Mouse (Mus musculus) cerebellum, adult 2 months (tissue): ENCODE measurements around the gene Mroh2a. TPM values are rescaled to one million over a fixed set of nuclear protein-coding genes. Genes with fewer than 3 reads are reported as not detected.

Experiments
- DNase-seq, 2 experiments: peaks; one replicate each; pipeline ENCODE4 v3.0.0; 2021
- H3K27ac ChIP-seq: fragments of 200-500 bp; 2 replicates; pipeline ENCODE4 v1.5.1; 2012; ENCODE audit warnings: low read length, control low read depth, inconsistent platforms; ENCODE audit not compliant: insufficient read depth
- H3K27me3 ChIP-seq: fragments of 200-500 bp; 2 replicates; pipeline ENCODE4 v1.6.1; 2012; ENCODE audit warnings: inconsistent platforms, mild to moderate bottlenecking, low read length, moderate library complexity; ENCODE audit not compliant: control insufficient read depth, insufficient read depth
- H3K4me1 ChIP-seq: fragments of 200-500 bp; 2 replicates; pipeline ENCODE4 v1.6.1; 2011; ENCODE audit warnings: low read length; ENCODE audit not compliant: control insufficient read depth, insufficient read depth
- H3K4me3 ChIP-seq: fragments of 200-500 bp; replicated peaks from 2 replicates; pipeline ENCODE3; 2011; ENCODE audit warnings: mild to moderate bottlenecking, low read depth, low read length, control low read depth; ENCODE audit not compliant: insufficient read depth
- CTCF ChIP-seq: fragments of 200-500 bp; IDR thresholded peaks from 2 replicates; pipeline ENCODE4 v1.5.1; 2011; ENCODE audit warnings: low read depth, mild to moderate bottlenecking, control low read depth, low read length, moderate library complexity, borderline replicate concordance; ENCODE audit not compliant: insufficient read depth
- POLR2A ChIP-seq: fragments of 200-500 bp; IDR thresholded peaks from 2 replicates; pipeline ENCODE4 v1.6.1; 2011; ENCODE audit warnings: low read length, control low read depth, borderline replicate concordance; ENCODE audit not compliant: insufficient read depth
- WGBS: fragments of 180-500 bp; shearing (Covaris S2); methylation state at CpG from one replicate; pipeline ENCODE4 v1.1.7; 2018; 5-methylcytosine and 5-hydroxymethylcytosine counted together
- polyA plus RNA-seq: library from polyadenylated mRNA; depleted of rRNA; stranded (reverse); fragments of >200 nt; gene quantifications from 2 replicates; pipeline ENCODE4 v1.2.3, GENCODE M21; 2012

The Mroh2a gene
- polyA plus RNA-seq, 1 experiment, result 0.25 TPM

GRCm38 (mm10) chr1:88274371-88275077, 47.7 kb downstream of the Mroh2a start:
- 66% methylated on average over 11 of the region's 11 CpGs for WGBS
- H3K4me3 ChIP-seq, result no peak overlapping the region
- H3K4me1 ChIP-seq, result no peaks in the 10 kb centered on the region; the same call in 1 of the 2 replicates
- no peaks in the 10 kb centered on the region for H3K27me3 ChIP-seq
- H3K27ac ChIP-seq, result no peak overlapping the region
- DNase-seq, result peak in 1 of 2 experiments; percentile 54
- TF ChIP-seq CTCF (no peak), POLR2A (no peak)

GRCm38 (mm10) chr1:88275078-88275680, 48.4 kb downstream of the Mroh2a start:
- WGBS, result 67% methylated on average over 13 of the region's 13 CpGs
- Histone ChIP-seq H3K27me3 (no peaks in the 10 kb centered on the region), H3K4me3 (no peak overlapping the region), H3K27ac (no peak overlapping the region), H3K4me1 (no peaks in the 10 kb centered on the region; the same call in 1 of the 2 replicates)
- peak in 1 of 2 experiments; percentile 8 for DNase-seq
- TF ChIP-seq CTCF, result no peak
- no peak for TF ChIP-seq POLR2A

GRCm38 (mm10) chr1:88275698-88276523, 49.1 kb downstream of the Mroh2a start:
- H3K27ac ChIP-seq, result no peak overlapping the region
- WGBS, result 56% methylated on average over 13 of the region's 13 CpGs
- no peaks in the 10 kb centered on the region for H3K27me3 ChIP-seq
- H3K4me1 ChIP-seq, result no peaks in the 10 kb centered on the region; the same call in 1 of the 2 replicates
- DNase-seq, result peak in 1 of 2 experiments; percentile 24
- no peak overlapping the region for H3K4me3 ChIP-seq
- TF ChIP-seq CTCF (no peak), POLR2A (no peak)

- 15% methylated on average over 10 of the region's 10 CpGs for WGBS
- TF ChIP-seq CTCF (no peak), POLR2A (no peak)
- Histone ChIP-seq H3K4me1 (no peaks in the 10 kb centered on the region; the same call in 1 of the 2 replicates), H3K4me3 (peak overlapping the region; percentile 64), H3K27ac (no peak overlapping the region), H3K27me3 (no peaks in the 10 kb centered on the region)
- no peak for DNase-seq
These were observed 49.8 kb downstream of the Mroh2a start for GRCm38 (mm10) chr1:88276524-88277097.

GRCm38 (mm10) chr1:88277098-88277817, 50.5 kb downstream of the Mroh2a start, which contains the start of the genes Hjurp and Trpm8:
Gene Hjurp (minus strand): TSS chr1:88277633.
Gene Trpm8 (plus strand): TSS chr1:88277661.
- DNase-seq, result peak; percentile 100
- peak within 1 kb of the TSS; percentile 64 for H3K4me3 ChIP-seq
- TF ChIP-seq POLR2A (no peak), CTCF (no peak)
- WGBS, result 2% methylated on average over 50 of the region's 50 CpGs
- H3K27me3 ChIP-seq, result no peaks in the 10 kb centered on the region
- no peaks in the 10 kb centered on the region; the same call in 1 of the 2 replicates for H3K4me1 ChIP-seq
- 0 out of 2 replicates have a peak within 1 kb of the TSS, but pooled peaks have one; percentile 1 for H3K27ac ChIP-seq

GRCm38 (mm10) chr1:88277818-88278511, 51.2 kb downstream of the Mroh2a start:
- H3K4me3 ChIP-seq, result peak overlapping the region; percentile 64
- 67% methylated on average over 18 of the region's 18 CpGs for WGBS
- H3K4me1 ChIP-seq, result no peaks in the 10 kb centered on the region; the same call in 1 of the 2 replicates
- H3K27me3 ChIP-seq, result no peaks in the 10 kb centered on the region
- H3K27ac ChIP-seq, result no peak overlapping the region
- TF ChIP-seq POLR2A, result no peak
- TF ChIP-seq CTCF, result no peak
- DNase-seq, result peak in 1 of 2 experiments; percentile 34
